Mouse (Mus musculus) forebrain, embryonic 13.5 days (tissue): ENCODE measurements around the gene Neu1. TPM values are rescaled to one million over a fixed set of nuclear protein-coding genes. Genes with fewer than 3 reads are reported as not detected.
A peak's percentile ranks its signal among the peaks of the same experiment; 100 is the strongest.
"Not testable (repeated sequence)": the region's sequence is repeated elsewhere in the genome, so short reads cannot be mapped to it uniquely, and the experiment has no call there.

Experiments used
- ATAC-seq: fragments of 200-750 bp; cut with Nextera tagmentation; 2 replicates; pipeline ENCODE4 v1.8.0; 2017
- H3K27ac ChIP-seq: fragments of 300-500 bp; sonication (generic); 2 replicates; pipeline ENCODE4 v1.5.1; 2015; ENCODE audit warnings: inconsistent platforms, mild to moderate bottlenecking, moderate library complexity
- H3K27me3 ChIP-seq: fragments of 300-500 bp; sonication (generic); 2 replicates; pipeline ENCODE4 v1.6.1; 2015; ENCODE audit warnings: mild to moderate bottlenecking, inconsistent platforms
- H3K36me3 ChIP-seq: fragments of 300-500 bp; sonication (generic); 2 replicates; pipeline ENCODE4 v1.6.1; 2015; ENCODE audit warnings: mild to moderate bottlenecking, inconsistent platforms; ENCODE audit not compliant: poor library complexity, severe bottlenecking
- H3K4me1 ChIP-seq: fragments of 300-500 bp; sonication (generic); 2 replicates; pipeline ENCODE4 v1.6.1; 2015; ENCODE audit warnings: inconsistent platforms
- H3K4me2 ChIP-seq: fragments of 300-500 bp; sonication (generic); 2 replicates; pipeline ENCODE4 v1.6.1; 2015; ENCODE audit warnings: inconsistent platforms, mild to moderate bottlenecking, moderate library complexity
- H3K4me3 ChIP-seq: fragments of 300-500 bp; sonication (generic); 2 replicates; pipeline ENCODE4 v1.5.1; 2015; ENCODE audit warnings: mild to moderate bottlenecking, inconsistent platforms
- H3K9ac ChIP-seq: fragments of 300-500 bp; sonication (generic); 2 replicates; pipeline ENCODE4 v1.6.1; 2015; ENCODE audit warnings: mild to moderate bottlenecking, inconsistent platforms
- H3K9me3 ChIP-seq: fragments of 300-500 bp; sonication (generic); replicated peaks from 2 replicates; pipeline ENCODE4 v1.6.1; 2016; ENCODE audit warnings: inconsistent platforms
- WGBS: fragments of 180-500 bp; shearing (Covaris S2); methylation state at CpG from one replicate; pipeline ENCODE4 v1.1.7; 2015; 5-methylcytosine and 5-hydroxymethylcytosine counted together
- polyA plus RNA-seq: library from polyadenylated mRNA; unstranded; fragments of >200 nt; fragmentation: Nextera tagmentation; extraction: Ambion mirVana; gene quantifications from 2 replicates; pipeline ENCODE4 v1.2.1, GENCODE M21; 2015

The Neu1 gene
- polyA plus RNA-seq, 1 experiment from 2014 or later, result 18.7 TPM

DNA sequence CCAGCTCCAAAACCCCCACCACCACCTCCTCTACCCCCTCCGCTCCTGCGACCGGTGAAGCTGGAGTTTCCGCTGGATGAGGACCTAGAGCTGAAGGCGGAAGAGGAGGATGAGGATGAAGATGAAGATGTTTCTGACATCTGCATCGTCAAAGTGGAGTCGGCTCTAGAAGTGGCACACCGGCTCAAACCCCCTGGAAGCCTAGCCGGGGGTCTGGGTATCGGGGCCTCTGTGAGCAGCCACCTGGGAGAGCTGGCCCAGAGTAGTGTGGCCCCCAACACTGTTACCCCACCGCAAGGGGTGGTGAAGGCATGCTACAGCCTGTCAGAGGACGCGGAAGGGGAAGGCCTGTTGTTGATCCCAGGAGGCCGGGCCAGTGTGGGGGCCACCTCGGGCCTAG, 35.3 kb upstream of the Neu1 start:
- Histone ChIP-seq H3K4me3 (peak overlapping the region; percentile 79), H3K4me2 (peak overlapping the region; percentile 82), H3K9ac (peak overlapping the region; percentile 96), H3K27ac (peak overlapping the region; percentile 91), H3K27me3 (no peaks in the 10 kb centered on the region), H3K4me1 (peaks cover 50% of the 10 kb centered on the region), H3K36me3 (peaks cover 12% of the 10 kb centered on the region), H3K9me3 (no peaks in the 10 kb centered on the region)
- ATAC-seq, result no peak
- WGBS, result 91% methylated on average over 15 of the region's 15 CpGs

DNA sequence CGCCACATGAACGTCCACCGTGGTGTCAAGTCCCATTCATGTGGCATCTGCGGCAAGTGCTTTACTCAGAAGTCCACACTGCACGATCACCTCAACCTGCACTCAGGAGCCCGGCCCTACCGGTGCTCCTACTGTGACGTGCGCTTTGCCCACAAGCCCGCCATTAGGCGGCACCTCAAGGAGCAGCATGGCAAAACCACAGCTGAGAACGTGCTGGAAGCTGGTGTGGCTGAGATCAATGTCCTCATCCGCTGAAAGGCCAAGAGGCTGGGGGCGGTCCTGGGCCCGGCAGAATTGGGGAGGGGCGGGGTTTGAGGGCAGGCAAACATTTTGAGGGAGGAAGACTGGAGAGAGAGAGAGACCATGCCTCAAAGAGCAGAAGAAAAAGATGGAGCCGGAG, 34.7 kb upstream of the Neu1 start:
- Histone ChIP-seq H3K4me3 (0 out of 2 replicates have a peak overlapping the region, but pooled peaks have one; percentile 79), H3K27ac (peak overlapping the region; percentile 91; the same call in 1 of the 2 replicates)

DNA sequence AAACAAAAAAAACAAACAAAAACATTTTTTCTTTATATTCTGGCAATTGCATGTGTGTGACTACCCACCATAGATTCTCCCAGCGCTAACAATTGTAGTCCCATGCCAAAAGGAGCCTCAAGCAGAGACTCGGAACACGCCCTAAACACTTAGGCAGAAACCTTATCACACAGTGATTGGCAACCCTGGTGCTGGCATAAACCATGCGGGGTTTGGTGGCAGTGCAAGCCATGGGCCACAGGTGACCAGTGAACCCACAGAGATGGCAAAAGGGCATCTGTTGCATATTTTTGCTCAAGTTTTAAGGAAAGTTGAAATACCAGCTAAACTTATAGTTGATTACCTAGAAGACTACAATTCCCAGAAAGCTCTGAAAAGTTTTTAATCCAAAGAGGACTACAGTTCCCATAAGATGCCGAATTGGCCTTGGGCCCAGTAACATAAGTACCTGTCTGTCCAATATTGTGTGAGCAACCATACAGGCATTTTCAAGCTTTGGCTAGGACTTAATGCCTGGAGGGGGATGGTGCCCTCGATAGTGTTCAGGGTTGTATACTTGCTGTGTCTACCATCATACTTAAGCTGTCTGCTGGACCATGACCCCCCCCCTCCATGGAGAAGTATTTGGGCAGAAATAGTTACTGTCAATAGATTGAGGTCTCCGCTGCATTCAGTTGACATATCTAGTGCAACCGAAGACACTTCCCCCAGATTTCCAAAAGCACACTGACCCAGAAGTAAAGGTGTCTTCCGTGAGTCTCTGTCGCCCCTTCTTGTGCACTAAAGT, 33.5 kb upstream of the Neu1 start:
- Histone ChIP-seq H3K9ac (peak overlapping the region; percentile 99), H3K27ac (peak overlapping the region; percentile 96), H3K36me3 (peaks cover 27% of the 10 kb centered on the region), H3K27me3 (no peaks in the 10 kb centered on the region), H3K9me3 (no peaks in the 10 kb centered on the region), H3K4me2 (peak overlapping the region; percentile 82), H3K4me1 (peaks cover 57% of the 10 kb centered on the region), H3K4me3 (peak overlapping the region; percentile 96)
- WGBS, result 14% methylated on average over 10 of the region's 10 CpGs
- no peak for ATAC-seq

More for the DNA sequence above, 34.7 kb upstream of the Neu1 start:
- peaks cover 16% of the 10 kb centered on the region for H3K36me3 ChIP-seq
- peak overlapping the region; percentile 82 for H3K4me2 ChIP-seq
- 83% methylated on average over 17 of the region's 17 CpGs for WGBS
- H3K27me3 ChIP-seq, result no peaks in the 10 kb centered on the region
- H3K4me1 ChIP-seq, result peaks cover 55% of the 10 kb centered on the region
- ATAC-seq, result no peak
- no peak overlapping the region for H3K9ac ChIP-seq
- no peaks in the 10 kb centered on the region for H3K9me3 ChIP-seq

DNA sequence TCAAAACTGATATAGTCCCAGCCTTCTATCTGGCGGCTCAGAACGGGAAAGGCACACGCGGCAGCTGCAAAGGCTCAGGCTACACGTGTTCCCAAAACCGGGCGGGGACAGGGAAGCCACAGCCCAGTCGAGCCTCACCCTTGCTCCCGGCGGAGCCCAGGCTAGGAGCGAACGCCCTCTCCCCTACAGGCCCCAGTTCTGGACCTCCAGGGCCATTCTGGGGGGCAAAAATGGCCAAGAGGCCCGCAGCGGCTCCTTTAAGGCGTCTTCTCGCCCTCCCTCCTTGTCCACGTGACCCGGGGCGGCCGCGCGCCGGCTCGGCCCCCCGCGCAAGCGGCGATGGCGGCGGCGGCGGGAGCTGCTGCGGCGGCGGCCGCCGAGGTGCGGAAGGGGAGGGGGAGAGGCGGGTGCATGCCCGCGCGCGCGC, 32.9 kb upstream of the Neu1 start, which contains the start of the genes C2 and Ehmt2:
TSS of gene C2 (minus strand) at position 106 of the 427 bp plus-strand sequence.
TSS of gene Ehmt2 (plus strand) at position 310 of the 427 bp plus-strand sequence.
- Histone ChIP-seq H3K9me3 (no peaks in the 10 kb centered on the region), H3K27me3 (no peaks in the 10 kb centered on the region), H3K4me3 (peak within 1 kb of the TSS; percentile 96), H3K36me3 (peaks cover 33% of the 10 kb centered on the region), H3K4me1 (peaks cover 57% of the 10 kb centered on the region), H3K4me2 (peak within 1 kb of the TSS; percentile 82), H3K27ac (peak within 1 kb of the TSS; percentile 96), H3K9ac (peak within 1 kb of the TSS; percentile 99)
- 0% methylated on average over 27 of the region's 44 CpGs for WGBS
- ATAC-seq, result peak; percentile 22

DNA sequence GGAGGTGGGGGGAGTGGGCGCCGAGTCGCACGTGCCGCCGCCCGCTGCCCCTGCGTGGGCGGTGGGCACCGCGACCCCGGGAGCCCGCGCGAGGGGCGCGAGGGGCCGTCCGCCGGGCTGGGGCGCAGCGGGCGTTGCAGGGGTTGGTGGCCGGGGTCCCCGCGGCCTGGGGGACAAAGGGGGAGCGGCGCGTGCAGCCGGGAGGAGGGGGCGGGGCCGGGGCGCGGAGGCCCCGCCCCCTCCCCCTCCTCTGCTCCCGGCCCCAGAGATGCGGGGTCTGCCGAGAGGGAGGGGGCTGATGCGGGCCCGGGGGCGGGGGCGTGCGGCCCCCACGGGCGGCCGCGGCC, 32.4 kb upstream of the Neu1 start:
- ATAC-seq, result peak; percentile 22; the same call in 1 of the 2 replicates
- Histone ChIP-seq H3K4me2 (peak overlapping the region; percentile 82), H3K9ac (peak overlapping the region; percentile 99), H3K36me3 (peaks cover 38% of the 10 kb centered on the region), H3K4me3 (peak overlapping the region; percentile 96), H3K27ac (peak overlapping the region; percentile 96), H3K9me3 (no peaks in the 10 kb centered on the region), H3K27me3 (no peaks in the 10 kb centered on the region), H3K4me1 (peaks cover 53% of the 10 kb centered on the region)
- WGBS, result 0% methylated on average over 6 of the region's 47 CpGs

DNA sequence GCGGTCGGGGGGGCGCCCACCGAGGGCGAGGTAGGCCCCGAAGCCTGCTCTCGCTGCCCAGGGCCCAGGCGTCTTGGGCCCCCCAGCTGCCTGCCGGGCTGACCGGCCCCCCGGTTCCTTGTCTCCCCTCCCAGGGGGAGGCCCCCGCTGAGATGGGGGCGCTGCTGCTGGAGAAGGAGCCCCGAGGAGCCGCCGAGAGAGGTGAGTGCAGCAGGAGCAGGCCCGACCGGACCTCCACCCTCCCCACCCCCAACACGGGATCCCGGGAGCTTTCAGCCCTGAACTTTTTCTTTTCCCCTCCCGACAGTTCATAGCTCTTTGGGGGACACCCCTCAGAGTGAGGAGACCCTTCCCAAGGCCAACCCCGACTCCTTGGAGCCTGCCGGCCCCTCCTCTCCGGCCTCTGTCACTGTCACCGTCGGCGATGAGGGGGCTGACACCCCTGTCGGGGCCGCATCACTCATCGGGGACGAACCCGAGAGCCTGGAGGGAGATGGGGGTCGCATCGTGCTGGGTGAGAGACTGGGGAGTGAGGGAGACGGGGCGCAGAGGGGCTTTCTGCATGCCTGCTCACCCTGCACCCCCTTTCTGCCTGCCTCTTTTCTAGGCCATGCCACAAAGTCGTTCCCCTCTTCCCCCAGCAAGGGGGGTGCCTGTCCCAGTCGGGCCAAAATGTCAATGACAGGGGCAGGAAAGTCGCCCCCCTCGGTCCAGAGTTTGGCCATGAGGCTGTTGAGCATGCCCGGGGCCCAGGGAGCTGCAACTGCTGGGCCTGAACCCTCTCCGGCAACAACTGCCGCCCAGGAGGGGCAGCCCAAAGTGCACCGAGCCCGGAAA, 31.8 kb upstream of the Neu1 start:
- Histone ChIP-seq H3K4me2 (peak overlapping the region; percentile 82), H3K4me3 (peak overlapping the region; percentile 96), H3K27me3 (no peaks in the 10 kb centered on the region), H3K36me3 (peaks cover 44% of the 10 kb centered on the region), H3K9me3 (no peaks in the 10 kb centered on the region), H3K27ac (peak overlapping the region; percentile 96), H3K9ac (peak overlapping the region; percentile 99), H3K4me1 (peaks cover 51% of the 10 kb centered on the region)
- 1% methylated on average over 34 of the region's 45 CpGs for WGBS
- ATAC-seq, result peak; percentile 3; the same call in 1 of the 2 replicates

DNA sequence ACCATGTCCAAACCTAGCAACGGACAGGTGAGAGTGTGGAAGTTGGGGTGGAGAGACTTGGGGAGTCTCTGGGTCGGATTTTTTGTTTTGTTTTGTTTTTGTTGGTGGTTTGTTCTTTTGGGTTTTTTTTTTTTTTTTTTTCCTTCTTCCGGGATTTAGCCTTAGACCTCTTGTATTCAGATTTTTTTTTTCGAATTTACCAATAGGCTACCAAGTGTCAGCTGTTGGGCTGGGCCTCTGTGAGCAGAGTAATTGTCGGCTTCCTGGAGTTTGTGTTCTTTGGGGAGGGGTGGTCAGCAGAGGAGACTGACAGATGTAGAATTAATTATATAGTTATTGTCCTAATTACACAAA, 31.2 kb upstream of the Neu1 start:
- Histone ChIP-seq H3K4me1 (peaks cover 51% of the 10 kb centered on the region), H3K27ac (peak overlapping the region; percentile 96), H3K36me3 (peaks cover 50% of the 10 kb centered on the region), H3K9me3 (no peaks in the 10 kb centered on the region), H3K4me3 (peak overlapping the region; percentile 96), H3K27me3 (no peaks in the 10 kb centered on the region), H3K9ac (peak overlapping the region; percentile 99), H3K4me2 (peak overlapping the region; percentile 82)
- WGBS, result 0% methylated on average over 5 of the region's 5 CpGs
- no peak for ATAC-seq

DNA sequence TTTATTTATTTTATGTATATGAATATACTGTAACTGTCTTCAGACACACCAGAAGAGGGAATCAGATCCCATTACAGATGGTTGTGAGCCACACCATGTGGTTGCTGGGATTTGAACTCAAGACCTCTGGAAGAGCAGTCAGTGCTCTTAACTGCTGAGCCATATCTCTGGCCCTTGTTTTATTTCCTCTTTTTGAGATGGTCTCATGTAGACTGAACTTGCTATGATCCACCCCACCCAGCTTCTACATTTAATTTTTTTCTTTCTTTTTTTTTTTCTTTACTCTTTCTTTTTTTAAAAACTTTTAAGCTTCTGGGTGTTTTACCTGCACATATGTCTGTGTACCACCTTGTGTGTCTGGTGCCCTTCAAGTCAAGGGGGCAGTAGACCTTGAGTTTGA, 30.2 kb upstream of the Neu1 start:
- H3K4me2 ChIP-seq, result peak overlapping the region; percentile 82
- 0 out of 2 replicates have a peak overlapping the region, but pooled peaks have one; percentile 96 for H3K4me3 ChIP-seq
- peaks cover 55% of the 10 kb centered on the region for H3K36me3 ChIP-seq
- H3K27ac ChIP-seq, ATAC-seq, H3K9ac ChIP-seq, H3K27me3 ChIP-seq, H3K9me3 ChIP-seq: not testable (repeated sequence)
- peaks cover 41% of the 10 kb centered on the region for H3K4me1 ChIP-seq

DNA sequence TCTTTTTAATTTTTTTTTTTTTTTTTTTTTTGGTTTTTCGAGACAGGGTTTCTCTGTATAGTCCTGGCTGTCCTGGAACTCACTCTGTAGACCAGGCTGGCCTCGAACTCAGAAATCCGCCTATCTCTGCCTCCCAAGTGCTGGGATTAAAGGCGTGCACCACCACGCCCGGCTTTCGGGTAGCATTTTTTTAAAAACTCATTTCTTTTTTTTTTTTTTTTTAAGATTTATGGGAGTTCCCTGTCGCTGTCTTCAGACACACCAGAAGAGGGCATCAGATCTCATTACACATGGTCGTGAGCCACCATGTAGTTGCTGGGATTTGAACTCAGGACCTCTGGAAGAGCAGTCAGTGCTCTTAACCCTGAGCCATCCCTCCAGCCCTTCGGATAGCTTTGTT, 29.1 kb upstream of the Neu1 start:
- H3K9ac ChIP-seq, H3K4me2 ChIP-seq, ATAC-seq, H3K27ac ChIP-seq, H3K9me3 ChIP-seq, H3K4me3 ChIP-seq, H3K27me3 ChIP-seq: not testable (repeated sequence)
- WGBS, result 94% methylated on average over 9 of the region's 10 CpGs
- H3K4me1 ChIP-seq, result peaks cover 30% of the 10 kb centered on the region
- peaks cover 59% of the 10 kb centered on the region for H3K36me3 ChIP-seq

DNA sequence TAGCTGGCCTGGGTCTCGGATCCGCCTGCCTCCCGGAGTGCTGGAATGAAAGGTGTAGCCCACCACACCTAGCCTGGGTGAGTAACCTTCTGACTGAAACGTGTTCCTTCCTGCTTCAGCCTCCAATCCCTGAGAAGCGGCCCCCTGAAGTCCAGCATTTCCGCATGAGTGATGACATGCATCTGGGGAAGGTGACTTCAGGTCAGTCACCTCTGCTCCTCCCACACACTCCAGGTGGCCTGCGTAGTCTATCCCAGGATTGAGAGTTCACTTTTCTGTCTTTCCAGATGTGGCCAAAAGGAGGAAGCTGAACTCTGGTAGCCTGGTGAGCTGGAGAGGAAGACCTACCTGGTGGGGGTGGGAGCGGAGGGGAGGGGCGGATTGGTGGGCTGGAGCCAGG, 28.2 kb upstream of the Neu1 start:
- Histone ChIP-seq H3K27me3 (no peaks in the 10 kb centered on the region), H3K4me3 (no peak overlapping the region), H3K9ac (no peak overlapping the region), H3K27ac (no peak overlapping the region), H3K9me3 (no peaks in the 10 kb centered on the region), H3K36me3 (peaks cover 68% of the 10 kb centered on the region), H3K4me1 (peaks cover 20% of the 10 kb centered on the region), H3K4me2 (no peak overlapping the region)
- ATAC-seq, result no peak
- 90% methylated on average over 9 of the region's 9 CpGs for WGBS

DNA sequence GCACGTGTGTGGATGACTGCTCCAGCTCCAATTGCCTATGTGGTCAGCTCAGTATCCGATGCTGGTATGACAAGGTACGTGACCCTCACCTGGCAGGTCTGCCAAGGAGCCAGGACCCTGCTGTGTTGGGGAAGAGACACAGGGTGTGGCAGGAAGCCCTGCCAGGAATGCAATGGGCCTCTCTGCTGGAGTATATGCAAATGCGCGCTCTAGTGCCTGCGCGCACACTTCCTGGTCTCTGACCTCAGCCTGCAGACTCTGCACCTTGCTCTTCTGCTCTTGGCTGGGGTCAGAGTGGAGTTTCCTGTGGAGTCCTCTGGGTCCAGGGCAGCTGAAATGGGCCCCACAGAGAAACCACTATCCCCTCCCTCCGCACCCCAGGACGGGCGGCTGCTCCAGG, 20.1 kb upstream of the Neu1 start:
- Histone ChIP-seq H3K27me3 (no peaks in the 10 kb centered on the region), H3K9ac (no peak overlapping the region), H3K9me3 (no peaks in the 10 kb centered on the region), H3K27ac (no peak overlapping the region), H3K4me3 (no peak overlapping the region), H3K4me2 (no peak overlapping the region), H3K4me1 (no peaks in the 10 kb centered on the region), H3K36me3 (peaks cover 85% of the 10 kb centered on the region)
- 91% methylated on average over 10 of the region's 10 CpGs for WGBS
- ATAC-seq, result no peak

DNA sequence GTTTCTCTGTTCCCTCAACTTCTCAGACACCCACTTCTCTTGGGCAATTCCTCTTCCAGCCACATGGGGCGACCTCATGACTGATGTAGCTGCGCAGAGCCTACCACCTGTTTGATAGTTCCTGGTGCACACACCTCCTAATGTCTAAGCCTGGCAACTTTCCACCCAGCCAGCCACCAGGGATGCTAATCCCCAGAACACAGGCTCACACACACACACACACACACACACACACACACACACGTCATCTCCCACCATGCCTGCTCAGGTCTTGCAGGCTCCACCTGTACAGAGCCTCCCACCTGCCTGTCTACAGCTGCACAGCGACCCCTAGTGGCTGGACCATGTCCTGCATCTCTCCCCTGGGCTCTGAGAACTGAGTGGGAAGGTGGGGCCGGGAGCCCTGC, 19.1 kb upstream of the Neu1 start:
- ATAC-seq, result peak; percentile 74
- WGBS, result 49% methylated on average over 5 of the region's 5 CpGs

More for the DNA sequence above, 19.1 kb upstream of the Neu1 start:
- Histone ChIP-seq H3K4me3 (no peak overlapping the region), H3K36me3 (peaks cover 76% of the 10 kb centered on the region), H3K9ac (no peak overlapping the region), H3K27me3 (no peaks in the 10 kb centered on the region), H3K4me1 (no peaks in the 10 kb centered on the region), H3K4me2 (no peak overlapping the region), H3K27ac (no peak overlapping the region), H3K9me3 (no peaks in the 10 kb centered on the region)
